Mouse (Mus musculus): ENCODE data around the gene Grm8.

Gene Grm8

DNA sequence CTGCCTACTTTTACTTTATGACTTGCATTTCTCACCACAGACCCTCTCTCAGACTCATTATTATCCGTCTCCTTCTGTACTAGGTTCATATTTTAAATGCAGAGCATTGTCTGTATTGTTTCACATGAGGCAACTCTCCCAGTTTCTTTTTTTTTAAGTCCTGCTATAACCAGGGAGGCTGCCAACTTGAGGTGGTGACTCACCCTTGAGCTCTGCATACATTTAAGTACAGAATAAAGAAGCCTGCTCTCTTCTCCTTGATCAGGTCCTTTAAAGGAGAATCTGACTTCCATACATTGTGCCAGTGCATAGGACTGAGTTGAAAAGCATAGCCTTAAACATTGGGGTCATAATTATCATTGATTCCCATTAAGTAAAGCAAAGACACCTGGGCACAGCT lies 488.5 kb downstream of the Grm8 start:
- no peak for DNase-seq (ENCODE audit: low read depth, low spot score)

DNA sequence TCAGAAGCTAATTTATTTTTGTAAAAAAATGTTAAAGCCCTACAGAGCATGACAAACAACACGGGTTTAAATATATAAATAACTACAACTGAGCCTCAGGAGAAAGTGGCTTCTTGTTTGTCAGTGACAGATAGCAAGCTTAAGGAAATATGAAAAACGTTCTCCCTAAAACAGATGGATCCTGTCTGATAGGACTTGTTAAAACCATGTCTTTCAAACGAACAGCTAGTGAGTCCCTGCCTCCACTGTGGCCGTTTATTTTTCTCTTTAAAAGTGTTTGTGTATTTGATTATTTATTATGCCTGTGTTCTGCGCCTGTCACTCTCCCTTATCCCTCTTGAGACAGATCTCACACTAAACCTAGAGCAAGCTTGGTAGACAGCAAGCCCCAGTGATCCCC lies 489.9 kb downstream of the Grm8 start:
- no peak for DNase-seq (ENCODE audit: low read depth, low spot score)

- DNase-seq (ENCODE audit: low read depth, low spot score): no peak
These were observed 499.1 kb downstream of the Grm8 start for GRCm38 (mm10) chr6:27635898-27636297.

GRCm38 (mm10) chr6:27617472-27617871 lies 517.5 kb downstream of the Grm8 start:
- no peak for DNase-seq (ENCODE audit: low read depth, low spot score)

GRCm38 (mm10) chr6:27580485-27580884 lies 554.5 kb downstream of the Grm8 start:
- DNase-seq (ENCODE audit: low read depth, low spot score): no peak

DNA sequence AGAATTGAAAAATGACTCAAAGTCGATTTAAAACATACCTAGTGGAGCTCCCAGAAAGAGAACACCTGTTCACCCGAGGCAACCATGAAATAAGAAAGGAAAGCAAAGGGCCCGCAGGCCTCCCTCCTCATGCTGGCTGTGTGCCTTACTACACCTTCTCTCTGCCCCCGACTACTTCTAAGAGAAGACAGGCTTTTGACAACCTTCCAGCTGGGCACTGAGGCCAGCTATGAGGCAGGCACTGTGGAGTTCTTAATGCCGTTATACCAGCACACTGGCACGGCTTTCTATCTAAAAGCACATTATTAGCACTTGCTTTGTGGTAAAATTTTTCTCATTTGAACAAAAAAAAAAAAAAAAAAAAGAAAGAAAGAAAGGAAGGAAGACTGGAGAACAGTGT lies 589.5 kb downstream of the Grm8 start:
- DNase-seq (ENCODE audit: low read depth, low spot score): no peak

GRCm38 (mm10) chr6:27517620-27518019 lies 617.4 kb downstream of the Grm8 start:
- no peak for DNase-seq (ENCODE audit: low read depth, low spot score)

DNA sequence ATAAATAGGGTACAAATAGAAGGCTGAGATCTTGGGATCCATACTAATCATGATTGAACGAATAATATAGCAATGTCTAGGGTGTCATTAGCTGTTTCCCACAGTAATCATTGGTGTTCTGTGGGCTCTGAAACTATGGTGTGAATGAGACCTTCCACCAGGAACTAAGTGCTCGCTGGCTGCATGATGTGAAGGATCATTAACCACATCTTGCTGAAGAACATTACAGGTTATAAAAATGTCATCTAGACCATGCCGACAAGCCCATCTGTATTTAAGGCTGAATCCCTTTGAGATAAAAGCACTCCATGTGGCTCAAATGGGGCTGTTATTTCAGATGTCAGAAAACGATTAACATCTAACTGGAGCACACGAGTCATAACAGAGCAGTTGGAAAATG lies 674.0 kb downstream of the Grm8 start:
- no peak for DNase-seq (ENCODE audit: low read depth, low spot score)

DNA sequence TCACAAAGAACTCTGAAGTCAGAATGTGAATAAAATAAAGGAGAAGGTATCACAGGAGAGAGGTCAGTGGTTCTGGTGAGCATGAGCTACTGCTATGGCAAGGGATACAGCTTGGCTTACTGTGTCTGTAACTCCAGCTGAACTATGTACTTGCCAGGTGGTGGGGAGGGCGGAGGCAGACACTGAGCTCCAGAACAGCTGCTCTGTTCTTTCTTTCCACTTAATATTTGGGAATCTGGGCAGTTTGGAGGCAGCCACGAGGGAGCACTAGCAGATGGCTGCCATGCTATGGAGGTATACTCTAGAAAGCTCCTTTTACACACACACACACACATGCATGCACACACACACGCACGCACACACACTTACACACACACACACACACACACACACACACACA lies 726.5 kb downstream of the Grm8 start:
- DNase-seq (ENCODE audit: low read depth, low spot score): no peak

GRCm38 (mm10) chr6:27372416-27372815 lies 762.6 kb downstream of the Grm8 start:
- DNase-seq (ENCODE audit: low read depth, low spot score): no peak

GRCm38 (mm10) chr6:27371095-27371494 lies 763.9 kb downstream of the Grm8 start:
- no peak for DNase-seq (ENCODE audit: low read depth, low spot score)

GRCm38 (mm10) chr6:27363775-27364174 lies 771.2 kb downstream of the Grm8 start:
- no peak for DNase-seq (ENCODE audit: low read depth, low spot score)

DNA sequence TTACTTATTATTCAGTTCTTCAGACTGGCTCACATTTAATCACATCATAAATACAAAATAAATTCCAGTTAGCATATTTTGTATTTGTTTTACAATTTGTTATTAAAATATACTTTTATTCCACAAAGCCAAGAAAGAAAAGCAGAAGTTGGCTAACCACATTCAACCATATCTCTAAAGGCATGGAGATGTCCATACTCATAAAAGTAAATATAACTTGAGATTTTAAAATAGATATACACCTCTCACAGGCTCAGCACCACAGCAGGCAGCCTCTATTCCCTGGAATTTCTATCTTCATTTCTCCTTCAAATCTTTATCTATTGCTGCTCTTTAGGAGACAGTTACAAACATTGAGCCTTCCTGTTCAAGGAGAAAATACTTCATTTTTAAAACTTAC lies 774.5 kb downstream of the Grm8 start:
- no peak for DNase-seq (ENCODE audit: low read depth, low spot score)

GRCm38 (mm10) chr6:27351147-27351546 lies 783.8 kb downstream of the Grm8 start:
- no peak for DNase-seq (ENCODE audit: low read depth, low spot score)

DNA sequence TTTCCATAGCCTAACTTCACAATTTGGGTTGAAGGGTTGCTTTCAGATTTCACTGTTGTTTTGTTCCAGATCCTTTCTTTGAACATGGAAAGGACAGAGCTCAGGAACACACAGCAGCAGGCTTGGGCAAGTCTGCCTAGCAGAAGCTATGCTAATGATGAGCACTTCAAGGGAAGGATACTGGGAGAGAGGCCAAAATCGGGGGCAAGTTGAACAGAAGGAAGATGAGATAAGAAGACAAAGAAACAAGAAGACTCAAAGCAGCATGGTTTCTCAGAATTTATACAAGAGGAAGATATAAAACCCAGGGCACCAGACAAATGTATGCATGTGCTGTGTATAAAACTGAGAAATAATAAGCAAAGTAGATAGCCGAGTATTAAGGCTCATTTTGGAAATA lies 786.7 kb downstream of the Grm8 start:
- DNase-seq (ENCODE audit: low read depth, low spot score): no peak

GRCm38 (mm10) chr6:27346311-27346710 lies 788.7 kb downstream of the Grm8 start:
- DNase-seq (ENCODE audit: low read depth, low spot score): no peak

DNA sequence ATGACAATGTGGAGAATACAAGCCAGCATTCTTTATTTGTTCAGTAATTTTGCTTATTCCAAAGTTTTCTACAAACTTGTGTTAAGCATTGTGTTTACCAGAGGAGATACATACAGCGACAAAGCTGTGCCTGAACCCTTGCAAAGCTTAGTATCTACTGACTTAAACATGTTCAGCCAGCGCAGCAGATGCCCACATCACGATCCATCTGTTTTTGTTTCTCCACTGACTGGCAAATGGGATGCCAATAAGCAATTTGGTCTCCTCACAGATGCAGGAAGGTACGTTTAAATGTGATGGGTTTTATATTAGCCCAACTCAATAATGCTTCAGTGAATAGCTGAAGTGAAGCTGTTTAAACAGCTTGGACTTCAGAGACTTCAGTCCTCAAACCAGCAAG lies 794.8 kb downstream of the Grm8 start:
- DNase-seq (ENCODE audit: low read depth, low spot score): no peak

GRCm38 (mm10) chr6:27318575-27318974 lies 816.4 kb downstream of the Grm8 start:
- no peak for DNase-seq (ENCODE audit: low read depth, low spot score)

DNA sequence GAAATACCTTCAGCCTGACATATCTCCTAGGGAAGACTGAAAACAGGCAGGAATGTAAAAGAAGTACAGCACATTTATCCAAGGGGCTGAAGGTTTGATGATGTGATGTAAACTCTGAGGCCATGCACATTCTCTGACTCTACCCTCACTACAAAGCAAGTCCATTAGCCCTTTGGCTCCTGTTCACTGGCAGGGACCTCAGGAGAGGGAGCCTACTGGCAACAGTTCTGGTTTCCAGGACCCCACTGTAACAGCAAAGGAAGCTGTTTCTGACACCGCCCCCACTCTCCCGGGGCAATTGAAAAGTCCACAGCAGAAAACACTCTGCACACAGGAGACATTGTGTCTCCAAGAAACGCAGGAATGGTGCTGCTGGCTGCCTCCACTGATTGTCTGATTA lies 817.6 kb downstream of the Grm8 start:
- no peak for DNase-seq (ENCODE audit: low read depth, low spot score)

DNA sequence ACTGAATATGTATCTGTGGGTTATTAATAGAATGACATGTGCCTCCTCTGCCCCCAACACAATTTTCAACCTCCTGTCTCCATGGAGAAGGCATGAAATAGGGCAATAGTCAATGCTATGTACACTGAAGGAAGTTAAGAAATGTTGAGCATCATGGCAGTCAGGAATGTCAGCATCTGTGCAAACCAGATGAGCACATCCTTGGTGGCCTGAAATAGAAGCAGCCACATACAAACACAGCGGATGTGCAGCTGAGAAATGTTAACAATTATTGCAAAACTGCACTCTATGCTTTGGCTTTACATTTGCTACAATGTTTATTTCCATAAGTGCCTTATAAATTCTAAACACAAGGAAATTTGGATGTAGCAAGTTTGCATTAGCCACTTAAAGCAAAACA lies 819.0 kb downstream of the Grm8 start:
- DNase-seq (ENCODE audit: low read depth, low spot score): no peak

DNA sequence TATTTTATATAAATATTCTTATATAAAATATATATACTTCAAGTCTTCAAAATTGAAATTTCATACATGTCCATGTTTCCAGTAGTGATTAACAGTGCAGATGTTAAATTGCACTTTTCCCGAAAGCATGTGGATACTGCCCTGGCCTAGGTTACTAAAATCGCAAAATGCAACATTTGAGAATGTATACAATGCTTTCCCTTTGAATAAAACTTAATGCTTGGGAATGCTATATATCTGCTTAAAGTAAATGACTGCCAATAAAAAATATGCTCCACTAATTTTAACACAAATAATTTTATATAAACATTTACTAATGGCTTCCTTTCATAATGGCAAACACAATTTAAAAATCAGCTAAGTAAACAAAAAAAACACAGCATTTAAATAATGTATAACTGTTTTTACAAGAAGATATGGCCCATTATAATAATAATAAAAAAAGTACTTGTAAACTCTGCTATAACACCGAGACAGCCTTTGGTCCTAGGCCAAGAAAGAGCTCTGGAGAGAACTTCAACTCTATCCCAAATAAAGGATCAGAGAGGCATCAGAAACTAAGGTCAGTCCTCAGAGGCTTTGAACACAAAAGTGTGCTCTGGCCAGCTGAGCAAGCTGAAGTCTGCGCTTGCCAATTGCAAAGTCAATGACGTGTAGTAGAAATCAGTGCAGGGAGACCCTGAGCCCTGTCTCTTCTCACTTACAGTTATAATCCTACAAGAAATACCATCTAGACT lies 820.5 kb downstream of the Grm8 start:
- no peak for DNase-seq (ENCODE audit: low read depth, low spot score)

- no peak for DNase-seq (ENCODE audit: low read depth, low spot score)
These were observed 824.6 kb downstream of the Grm8 start for GRCm38 (mm10) chr6:27310401-27310800.

DNA sequence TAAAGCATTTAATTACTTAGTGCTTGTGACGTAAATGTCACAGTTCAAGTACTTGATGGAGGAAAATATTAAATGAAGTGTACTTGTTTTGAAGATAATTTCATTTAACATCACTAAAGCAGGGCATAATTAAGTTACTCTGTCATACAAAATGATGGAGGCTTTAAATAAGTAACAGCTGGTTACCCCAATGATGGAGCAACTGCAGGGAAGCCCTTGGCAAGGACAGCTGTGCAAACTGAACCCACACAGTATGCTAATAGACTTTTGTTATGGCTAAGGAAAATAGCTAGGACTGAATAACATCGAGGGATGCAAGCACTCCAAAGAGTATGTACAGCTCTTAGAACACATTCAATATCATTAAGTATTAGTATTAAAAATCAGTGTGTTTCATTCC lies 829.6 kb downstream of the Grm8 start:
- DNase-seq (ENCODE audit: low read depth, low spot score): no peak

DNA sequence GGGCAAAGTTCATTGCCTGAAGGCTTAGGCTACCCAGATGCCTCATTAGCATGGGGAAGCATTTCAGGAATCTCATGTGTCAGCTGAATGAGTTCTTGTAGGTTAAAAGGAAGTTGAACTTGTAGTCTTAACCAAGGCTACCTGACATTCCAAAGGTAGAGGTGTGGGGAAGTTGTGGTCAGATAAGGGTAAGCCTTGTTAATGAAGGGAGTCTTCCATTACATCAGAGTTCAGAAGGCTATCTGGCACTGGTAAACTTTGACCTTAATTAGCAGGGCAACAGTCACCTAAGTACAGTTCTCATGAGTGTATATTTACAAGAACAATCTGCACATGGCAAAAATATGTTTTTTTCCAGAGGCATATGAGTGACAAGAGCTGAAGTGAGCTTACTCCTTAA lies 870.0 kb downstream of the Grm8 start:
- no peak for DNase-seq (ENCODE audit: low read depth, low spot score)
